Mouse (Mus musculus): Measurements from ENCODE around the gene Rpl27.

DNA sequence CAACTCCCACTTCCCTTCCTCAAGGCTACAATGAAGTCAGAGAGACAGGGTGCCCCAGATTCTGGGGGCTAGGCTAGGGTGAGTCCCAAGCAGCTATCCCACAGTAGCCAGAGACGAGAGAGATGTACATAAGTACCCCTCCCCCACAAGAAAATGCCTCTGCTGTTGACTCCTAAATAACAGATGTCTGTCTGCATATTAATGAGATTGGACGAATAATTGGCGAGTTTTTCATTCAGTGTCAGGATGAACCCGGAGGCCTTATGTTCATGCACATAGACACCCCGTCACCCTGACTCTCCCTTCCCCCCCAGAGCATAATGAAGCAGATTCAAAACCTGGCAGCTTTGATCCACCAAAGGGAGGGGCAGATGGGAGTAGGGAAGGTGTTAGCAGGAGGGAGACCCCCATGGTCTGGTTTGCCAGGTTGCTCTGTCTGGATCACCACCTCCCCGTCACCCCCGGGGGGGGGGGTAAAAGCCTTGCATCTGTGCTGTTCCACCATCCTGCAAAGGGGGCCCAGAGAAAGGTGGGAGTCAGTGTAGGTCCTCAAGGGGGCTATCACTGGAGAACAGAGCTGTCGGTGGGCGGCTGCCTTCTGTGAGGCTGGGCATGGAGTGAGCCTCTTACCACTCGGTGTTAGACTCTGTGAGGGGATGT is 35.6 kb downstream of the Rpl27 start:
- TF ChIP-seq POLR2A (IDR thresholded peaks at IDR 0.05; ENCODE audit: low read depth, low read length) (no peak), CTCF (IDR thresholded peaks at IDR 0.05; ENCODE audit: borderline replicate concordance, insufficient read depth, low read length) (no peak)

Measured in embryonic fibroblast, embryonic 13.5 days (primary cell).